Mouse (Mus musculus) myocyte (in vitro differentiated cells): ENCODE results near the gene Polr2l. TPM values are rescaled to one million over a fixed set of nuclear protein-coding genes. Genes with fewer than 3 reads are reported as not detected.

ENCODE experiments used
- H3K27me3 ChIP-seq: one replicate; pipeline ENCODE4 v1.6.1; 2011; ENCODE audit not compliant: control insufficient read depth, insufficient read depth, insufficient read length
- H3K36me3 ChIP-seq: one replicate; pipeline ENCODE4 v1.6.1; 2011; ENCODE audit not compliant: control insufficient read depth, insufficient read depth
- H3K4me2 ChIP-seq: one replicate; pipeline ENCODE4 v1.6.1; 2011; ENCODE audit warnings: low read depth, control low read depth
- H3K4me3 ChIP-seq: one replicate; pipeline ENCODE4 v1.5.1; 2011; ENCODE audit warnings: mild to moderate bottlenecking, control low read depth, moderate library complexity
- H3K79me2 ChIP-seq: one replicate; pipeline ENCODE4 v1.6.1; 2011; ENCODE audit not compliant: control insufficient read depth, insufficient read depth
- H3ac ChIP-seq: one replicate; pipeline ENCODE4 v1.6.1; 2011; ENCODE audit not compliant: control insufficient read depth, insufficient read length
- CEBPB ChIP-seq: IDR thresholded peaks from 2 replicates; pipeline ENCODE4 v1.6.1; 2011; ENCODE audit warnings: mild to moderate bottlenecking, moderate library complexity; ENCODE audit not compliant: poor library complexity, insufficient read depth, severe bottlenecking
- E2F4 ChIP-seq: IDR thresholded peaks from one replicate; pipeline ENCODE4 v1.6.1; 2011; ENCODE audit warnings: mild to moderate bottlenecking, control low read depth, moderate library complexity; ENCODE audit not compliant: insufficient read depth
- MAX ChIP-seq: IDR thresholded peaks from one replicate; pipeline ENCODE4 v1.6.1; 2011; ENCODE audit warnings: low read depth, mild to moderate bottlenecking, control low read depth
- MYOD1 ChIP-seq, 3 experiments: IDR thresholded peaks; one replicate each; pipeline ENCODE4 v1.6.1; 2011; ENCODE audit warnings: control low read depth in 2 of 3, low read depth in 2 of 3, mild to moderate bottlenecking in 2 of 3, moderate library complexity in 1 of 3; ENCODE audit not compliant: insufficient read length in 2 of 3, control insufficient read depth in 1 of 3
- MYOG ChIP-seq, 3 experiments: IDR thresholded peaks; one replicate each; pipeline ENCODE4 v1.6.1; 2011; ENCODE audit warnings: control low read depth in 2 of 3, low read depth in 2 of 3, mild to moderate bottlenecking in 2 of 3; ENCODE audit not compliant: insufficient read length in 2 of 3, control insufficient read depth in 1 of 3, insufficient read depth in 1 of 3
- POLR2A ChIP-seq: IDR thresholded peaks from one replicate; pipeline ENCODE4 v1.6.1; 2011; ENCODE audit warnings: low read depth, mild to moderate bottlenecking, control low read depth, moderate library complexity; ENCODE audit not compliant: insufficient read length
- POLR2AphosphoS2 ChIP-seq: IDR thresholded peaks from one replicate; pipeline ENCODE4 v1.6.1; 2011; ENCODE audit warnings: low read depth, control low read depth; ENCODE audit not compliant: insufficient read length
- REST ChIP-seq: IDR thresholded peaks from one replicate; pipeline ENCODE4 v1.6.1; 2011; ENCODE audit warnings: mild to moderate bottlenecking, control low read depth, moderate library complexity; ENCODE audit not compliant: insufficient read depth, insufficient read length
- SRF ChIP-seq: IDR thresholded peaks from one replicate; pipeline ENCODE4 v1.6.1; 2011; ENCODE audit warnings: low read depth; ENCODE audit not compliant: control insufficient read depth, insufficient read length
- TCF12 ChIP-seq: IDR thresholded peaks from one replicate; pipeline ENCODE4 v1.6.1; 2011; ENCODE audit warnings: mild to moderate bottlenecking, control low read depth; ENCODE audit not compliant: poor library complexity, insufficient read depth, severe bottlenecking
- TCF3 ChIP-seq: IDR thresholded peaks from one replicate; pipeline ENCODE4 v1.6.1; 2011; ENCODE audit warnings: low read depth, control low read depth; ENCODE audit not compliant: insufficient read length
- USF1 ChIP-seq: IDR thresholded peaks from one replicate; pipeline ENCODE4 v1.6.1; 2011; ENCODE audit warnings: low read depth, mild to moderate bottlenecking, control low read depth, moderate library complexity
- polyA plus RNA-seq: library from polyadenylated mRNA; unstranded; fragments of >200 nt; fragmentation: generic; extraction: Trizol; gene quantifications from one replicate; pipeline ENCODE4 v1.2.1, GENCODE M21; 2012; ENCODE audit warnings: missing spikeins

Polr2l gene
- polyA plus RNA-seq, result 95.1 TPM

- TF ChIP-seq MYOG (IDR thresholded peaks at IDR 0.05; ENCODE audit: control insufficient read depth in 1 of 3, insufficient read depth in 1 of 3, insufficient read length in 2 of 3, low read depth in 2 of 3), result peak in 2 of 3 experiments; percentile 70 to 78
- TF ChIP-seq TCF12, result no peak
- peak; percentile 69 for TF ChIP-seq POLR2A
- peak in 2 of 3 experiments; percentile 37 to 75 for TF ChIP-seq MYOD1 (IDR thresholded peaks at IDR 0.05; ENCODE audit: control insufficient read depth in 1 of 3, insufficient read length in 2 of 3, low read depth in 2 of 3)
- peak; percentile 49 for TF ChIP-seq POLR2AphosphoS2
- Histone ChIP-seq H3K27me3 (no peaks in the 10 kb centered on the region), H3ac (peak within 1 kb of the TSS; percentile 72), H3K79me2 (peaks cover 68% of the 10 kb centered on the region), H3K4me3 (peak within 1 kb of the TSS; percentile 80), H3K36me3 (peaks cover 19% of the 10 kb centered on the region), H3K4me2 (peak within 1 kb of the TSS; percentile 95)
Observed at GRCm38 (mm10) chr7:141475011-141475804, at the start of gene Polr2l, which contains the start of gene Tspan4. Polr2l (minus strand) TSS chr7:141475132. Tspan4 (plus strand) TSS chr7:141475240.

GRCm38 (mm10) chr7:141524271-141524670 lies 49.3 kb upstream of the Polr2l start:
- no peak overlapping the region for H3K4me3 ChIP-seq
- TF ChIP-seq TCF3, result no peak
- no peak for TF ChIP-seq SRF
- no peak for TF ChIP-seq TCF12
- no peak for TF ChIP-seq POLR2AphosphoS2
- TF ChIP-seq MAX, result no peak
- TF ChIP-seq POLR2A, result no peak
- H3K79me2 ChIP-seq, result no peaks in the 10 kb centered on the region
- H3K27me3 ChIP-seq, result no peaks in the 10 kb centered on the region
- H3ac ChIP-seq, result no peak overlapping the region
- H3K36me3 ChIP-seq, result peaks cover 5% of the 10 kb centered on the region
- H3K4me2 ChIP-seq, result no peak overlapping the region

GRCm38 (mm10) chr7:141523007-141523406 lies 48.1 kb upstream of the Polr2l start:
- Histone ChIP-seq H3K4me3 (no peak overlapping the region), H3ac (no peak overlapping the region), H3K36me3 (peaks cover 5% of the 10 kb centered on the region), H3K4me2 (no peak overlapping the region), H3K79me2 (no peaks in the 10 kb centered on the region), H3K27me3 (no peaks in the 10 kb centered on the region)
- TF ChIP-seq MYOG (IDR thresholded peaks at IDR 0.05; ENCODE audit: control insufficient read depth in 1 of 3, insufficient read depth in 1 of 3, insufficient read length in 2 of 3, low read depth in 2 of 3), result peak in 2 of 3 experiments; percentile 27 to 83
- TF ChIP-seq MYOD1 (IDR thresholded peaks at IDR 0.05; ENCODE audit: control insufficient read depth in 1 of 3, insufficient read length in 2 of 3, low read depth in 2 of 3), result peak in 2 of 3 experiments; percentile 40 to 60
- TF ChIP-seq REST, result no peak
- no peak for TF ChIP-seq CEBPB

- TF ChIP-seq REST (no peak), E2F4 (no peak), SRF (no peak), TCF3 (no peak), MYOD1 (IDR thresholded peaks at IDR 0.05; ENCODE audit: control insufficient read depth in 1 of 3, insufficient read length in 2 of 3, low read depth in 2 of 3) (peak in 2 of 3 experiments; percentile 52 to 64), TCF12 (peak; percentile 20), CEBPB (no peak), MAX (no peak), MYOG (IDR thresholded peaks at IDR 0.05; ENCODE audit: control insufficient read depth in 1 of 3, insufficient read depth in 1 of 3, insufficient read length in 2 of 3, low read depth in 2 of 3) (peak in 2 of 3 experiments; percentile 71 to 79), USF1 (no peak)
- H3K4me2 ChIP-seq, result no peak overlapping the region
- no peak overlapping the region for H3K4me3 ChIP-seq
- no peaks in the 10 kb centered on the region for H3K79me2 ChIP-seq
- peaks cover 5% of the 10 kb centered on the region for H3K36me3 ChIP-seq
- H3K27me3 ChIP-seq, result no peaks in the 10 kb centered on the region
- no peak overlapping the region for H3ac ChIP-seq
Observed at GRCm38 (mm10) chr7:141519795-141520194, 44.9 kb upstream of the Polr2l start.

GRCm38 (mm10) chr7:141518926-141519325 lies 44.0 kb upstream of the Polr2l start:
- Histone ChIP-seq H3K4me2 (no peak overlapping the region), H3K4me3 (no peak overlapping the region), H3K36me3 (peaks cover 5% of the 10 kb centered on the region), H3K27me3 (no peaks in the 10 kb centered on the region), H3K79me2 (no peaks in the 10 kb centered on the region), H3ac (no peak overlapping the region)
- TF ChIP-seq MAX, result no peak
- no peak for TF ChIP-seq CEBPB
- no peak for TF ChIP-seq SRF

DNA sequence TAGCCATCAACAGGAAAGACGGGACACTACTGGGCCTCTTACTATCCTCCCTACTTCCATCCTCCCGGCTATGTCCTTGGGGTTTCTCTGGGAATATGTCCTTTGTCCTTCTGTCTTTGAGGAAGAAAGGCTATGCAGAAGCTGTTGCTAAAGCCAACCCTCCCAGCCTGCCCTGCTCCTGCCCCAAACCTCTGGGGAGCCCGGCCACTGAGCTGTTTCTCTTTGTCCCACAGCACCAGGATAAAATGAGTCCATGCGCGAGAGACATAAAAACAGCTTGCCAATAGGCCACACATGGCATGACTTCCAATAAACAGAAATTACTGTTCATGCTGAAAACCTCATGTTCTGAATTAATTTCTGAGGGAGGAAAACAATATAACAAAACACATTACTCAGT lies 43.4 kb upstream of the Polr2l start:
- no peak overlapping the region for H3ac ChIP-seq
- H3K4me2 ChIP-seq, result no peak overlapping the region
- no peak overlapping the region for H3K4me3 ChIP-seq
- TF ChIP-seq TCF12 (no peak), MAX (no peak), MYOD1 (IDR thresholded peaks at IDR 0.05; ENCODE audit: control insufficient read depth in 1 of 3, insufficient read length in 2 of 3, low read depth in 2 of 3) (no peak), POLR2A (no peak), E2F4 (no peak), USF1 (no peak), REST (no peak), POLR2AphosphoS2 (no peak), SRF (no peak), MYOG (IDR thresholded peaks at IDR 0.05; ENCODE audit: control insufficient read depth in 1 of 3, insufficient read depth in 1 of 3, insufficient read length in 2 of 3, low read depth in 2 of 3) (no peak), CEBPB (no peak)
- H3K27me3 ChIP-seq, result no peaks in the 10 kb centered on the region
- H3K79me2 ChIP-seq, result no peaks in the 10 kb centered on the region
- H3K36me3 ChIP-seq, result peaks cover 9% of the 10 kb centered on the region
